Mouse (Mus musculus) monocyte, adult 2 months (primary cell): ENCODE results near the gene Cdh4.

Experiments
- DNase-seq, 2 experiments: peaks; one replicate each; pipeline ENCODE4 v3.0.0; 2022; ENCODE audit warnings: low spot score in 2 of 2, low read depth in 1 of 2

Cdh4 gene

DNA sequence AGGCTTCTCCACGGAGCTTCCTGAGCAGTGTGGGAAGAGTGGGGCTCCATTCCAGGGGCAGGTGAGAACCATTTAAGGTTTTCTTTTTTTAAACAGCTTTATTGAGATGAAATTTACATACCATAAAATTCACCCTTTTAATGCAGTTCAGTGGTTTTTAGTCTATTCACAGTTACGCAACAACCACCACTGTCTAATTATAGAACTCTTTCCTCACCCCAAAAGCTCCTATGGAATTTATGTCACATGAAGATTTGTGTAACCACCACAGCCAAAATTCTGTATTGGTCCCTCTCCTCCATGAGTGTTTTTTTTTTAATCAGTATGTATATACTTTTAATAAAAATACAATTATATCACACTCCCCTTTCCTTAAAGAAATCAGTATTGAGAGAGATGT is 144.8 kb downstream of the Cdh4 start:
- no peak for DNase-seq

DNA sequence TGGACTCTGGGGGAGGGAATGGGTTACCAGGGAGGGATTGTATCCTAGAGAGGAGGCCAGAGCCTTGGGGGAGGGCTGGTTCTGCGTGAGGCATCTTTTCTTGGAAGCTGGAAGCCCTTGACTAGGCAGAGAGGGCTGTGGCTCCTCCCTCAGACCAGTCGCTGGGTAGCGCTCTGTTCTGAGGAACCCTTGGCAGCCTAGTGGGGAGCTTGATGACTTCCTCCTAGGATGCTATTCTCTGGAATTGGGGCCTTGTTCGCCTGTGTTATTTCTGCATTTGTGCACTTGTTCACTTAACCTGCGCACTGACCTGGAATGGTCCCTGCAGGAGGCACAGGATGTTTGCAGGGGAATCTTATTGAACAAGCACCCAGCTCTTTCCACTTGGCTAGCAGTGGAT is 149.4 kb downstream of the Cdh4 start:
- no peak for DNase-seq

DNA sequence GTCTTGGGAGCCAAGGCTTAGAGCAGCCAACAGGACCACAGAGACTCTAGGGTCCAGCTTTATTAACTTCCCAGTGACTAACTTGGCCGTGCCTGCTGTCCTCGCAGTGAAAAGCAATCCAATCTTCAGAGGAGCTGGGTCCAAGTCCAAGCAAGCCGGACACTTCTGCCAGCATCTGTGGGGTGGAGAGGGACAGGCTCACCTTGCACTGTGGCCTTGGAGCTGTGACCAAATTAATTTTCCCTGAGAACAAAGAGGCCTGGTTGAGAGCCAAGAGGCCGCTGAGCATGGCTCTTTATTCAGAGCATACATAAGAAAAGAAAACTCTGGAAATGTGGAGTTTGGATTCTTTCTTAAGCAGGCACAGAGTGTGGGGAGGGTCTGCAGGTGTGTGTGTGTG is 152.8 kb downstream of the Cdh4 start:
- DNase-seq = no peak

DNA sequence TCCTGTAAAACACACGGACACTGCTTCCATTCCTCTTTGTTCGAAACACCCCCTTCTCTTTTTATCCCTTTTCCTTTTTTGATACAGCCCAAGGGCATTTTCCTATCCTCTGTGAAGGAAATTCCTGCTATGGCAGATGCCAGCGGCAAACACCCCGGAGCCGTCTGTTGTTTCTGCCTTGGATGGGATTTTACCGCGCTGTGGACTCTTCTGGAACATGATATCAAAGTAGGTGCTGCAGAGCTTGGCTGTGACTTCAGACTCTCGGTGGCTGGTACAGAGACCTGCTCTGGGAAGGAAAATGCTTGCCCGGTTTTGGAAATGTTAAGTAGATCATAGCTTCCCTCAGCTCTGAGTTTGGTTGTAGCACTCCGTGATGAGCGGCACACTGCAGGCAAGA is 156.7 kb downstream of the Cdh4 start:
- DNase-seq = no peak

DNA sequence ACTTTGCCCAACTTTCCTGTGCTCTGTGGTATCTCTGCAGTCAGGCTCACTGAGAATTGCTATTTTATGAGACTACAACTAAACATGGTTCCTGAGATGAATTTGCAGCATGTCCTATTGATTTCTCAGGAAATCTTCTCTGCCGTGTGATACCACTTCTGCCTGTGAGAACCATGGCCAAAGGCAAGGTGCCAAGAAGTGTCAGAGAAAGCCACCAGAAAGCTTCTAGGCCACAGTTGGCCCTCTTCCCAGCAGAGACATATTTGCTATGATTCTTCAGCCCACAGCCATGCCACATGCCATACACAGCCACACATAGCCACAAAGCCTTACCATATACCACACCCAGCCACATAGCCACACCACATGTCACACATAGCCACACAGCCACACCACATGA is 157.7 kb downstream of the Cdh4 start:
- DNase-seq = no peak

GRCm38 (mm10) chr2:179600347-179600746 is 158.1 kb downstream of the Cdh4 start:
- no peak for DNase-seq

- DNase-seq = no peak
Observed at GRCm38 (mm10) chr2:179601167-179601566, 158.9 kb downstream of the Cdh4 start.

DNA sequence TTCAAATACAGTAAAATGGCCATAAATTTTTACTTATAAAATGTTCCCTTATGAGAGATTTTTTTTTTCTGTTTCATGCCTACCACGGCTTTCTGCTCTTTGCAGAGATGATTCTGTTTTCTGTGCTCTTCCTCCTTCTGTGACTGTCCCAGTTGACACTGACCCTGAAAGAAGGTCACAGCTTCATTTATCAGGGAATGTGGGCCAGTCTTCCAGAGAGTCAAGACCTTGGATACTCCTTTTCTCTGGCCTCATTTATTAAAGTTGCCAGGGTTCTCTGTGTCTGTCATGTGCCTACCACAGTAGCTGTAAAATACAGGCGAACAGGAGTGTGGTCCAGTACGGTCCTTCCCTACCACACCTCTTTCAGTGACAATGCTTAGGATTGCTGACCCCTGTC is 162.5 kb downstream of the Cdh4 start:
- DNase-seq = no peak

- no peak for DNase-seq
Observed at GRCm38 (mm10) chr2:179605255-179605654, 163.0 kb downstream of the Cdh4 start.

GRCm38 (mm10) chr2:179606341-179606740 is 164.1 kb downstream of the Cdh4 start:
- DNase-seq = no peak

DNA sequence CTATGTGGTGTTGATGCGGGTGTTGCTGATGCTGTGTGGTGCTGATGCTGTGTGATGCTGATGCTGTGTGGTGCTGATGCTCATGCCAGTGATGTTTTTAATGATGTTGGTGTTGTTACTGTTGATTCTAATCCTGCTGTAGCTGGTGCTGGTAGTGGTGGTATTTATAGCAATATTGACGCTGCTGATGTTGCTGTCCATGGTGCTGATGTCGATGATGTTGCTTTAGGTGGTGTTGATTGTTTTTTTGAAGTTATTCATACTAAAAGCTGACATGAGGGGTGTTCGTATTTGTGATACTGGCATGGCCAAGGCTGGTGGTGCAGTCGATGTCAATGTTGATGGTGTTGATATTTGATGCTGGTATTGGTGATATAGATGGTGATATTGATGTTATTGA is 173.7 kb downstream of the Cdh4 start:
- no peak for DNase-seq

DNA sequence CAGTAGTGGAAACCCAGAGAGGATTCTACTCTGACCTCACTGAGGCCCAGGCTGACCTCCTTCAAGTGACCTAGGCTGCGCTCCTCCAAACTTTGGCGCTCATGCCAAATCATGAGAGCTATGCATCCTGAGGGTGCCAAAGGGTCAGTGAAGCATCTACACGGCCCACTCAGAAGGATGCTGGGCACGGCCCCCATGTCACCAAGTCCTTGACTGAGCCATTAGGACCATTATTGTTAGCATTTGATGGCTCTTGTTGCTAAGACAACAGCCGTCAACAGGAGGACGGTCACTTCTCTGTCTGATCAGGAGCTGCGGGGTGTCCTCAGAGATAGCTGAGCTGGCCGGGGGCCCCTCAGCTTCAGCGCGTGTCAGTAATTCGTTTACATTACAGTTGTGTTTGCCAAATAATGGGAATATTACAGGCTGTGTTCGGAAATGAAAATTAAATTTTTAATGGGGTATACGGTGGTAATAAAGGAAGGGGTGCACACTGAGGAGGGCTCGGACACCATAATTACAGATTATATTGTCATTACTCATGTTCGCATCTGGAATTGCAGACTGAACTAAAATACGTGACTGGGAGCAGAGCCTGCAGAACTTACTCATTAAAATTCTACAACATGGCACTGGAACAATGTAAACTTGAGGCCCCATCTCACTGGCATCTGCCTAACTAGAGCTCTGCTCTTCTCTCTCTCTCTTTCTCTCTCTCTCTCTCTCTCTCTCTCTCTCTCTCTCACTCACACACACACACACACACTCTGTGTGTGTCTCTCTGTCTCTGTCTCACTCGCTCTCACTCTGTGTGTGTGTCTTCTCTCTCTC is 181.6 kb downstream of the Cdh4 start:
- DNase-seq = no peak

DNA sequence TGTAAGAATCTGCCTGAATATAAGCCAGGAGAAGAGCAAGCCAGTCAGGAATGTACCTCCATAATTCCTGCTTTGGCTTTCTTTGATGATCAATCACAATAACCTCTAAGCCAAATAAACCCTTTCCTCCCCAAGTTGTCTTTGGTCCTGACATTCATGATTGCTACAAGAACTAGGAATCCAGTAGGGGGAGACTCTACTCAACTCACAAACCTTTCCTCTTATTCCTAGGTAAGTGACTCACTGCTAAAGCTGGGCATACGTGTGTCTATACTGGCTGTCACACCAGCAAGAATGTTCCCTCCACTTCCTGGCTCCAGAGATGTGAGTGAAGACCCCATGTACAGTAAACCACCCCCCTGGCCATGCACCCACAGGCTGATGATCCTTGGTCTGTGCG is 185.3 kb downstream of the Cdh4 start:
- DNase-seq = no peak

- DNase-seq = no peak
Observed at GRCm38 (mm10) chr2:179630720-179631119, 188.5 kb downstream of the Cdh4 start.

DNA sequence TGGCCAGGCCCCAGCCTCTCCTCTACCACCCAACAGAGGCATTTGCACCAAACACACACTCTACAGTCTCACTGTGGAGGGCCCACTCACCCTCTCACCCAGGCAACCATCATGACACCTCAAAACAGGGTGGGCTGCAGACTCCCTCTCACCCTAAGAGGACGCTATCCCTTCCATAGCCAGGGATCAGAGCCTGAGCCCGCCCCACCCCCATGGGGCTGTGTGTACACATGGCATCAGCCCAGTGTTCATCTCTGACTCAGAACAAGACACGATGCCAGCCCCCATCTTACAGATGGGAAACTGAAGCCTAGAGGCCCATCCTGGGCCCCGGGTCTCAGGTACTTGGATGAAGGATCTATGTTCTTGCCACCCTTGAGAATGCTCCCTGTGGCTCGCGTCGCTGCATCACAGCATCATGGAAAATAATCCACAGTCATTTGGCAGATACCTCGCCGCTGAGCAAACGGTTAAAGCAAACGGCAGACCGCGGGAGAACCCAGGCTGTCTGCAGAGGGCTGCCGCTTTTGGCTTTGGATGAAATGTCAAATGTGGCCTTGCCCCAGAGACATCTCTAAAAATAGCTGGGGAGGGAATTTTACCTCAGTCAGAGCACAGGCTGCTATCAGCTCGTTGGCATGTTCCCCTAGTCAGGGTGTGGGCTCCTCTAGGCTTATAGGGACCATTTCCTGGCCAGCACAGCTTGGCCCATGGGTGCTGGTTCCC is 198.5 kb downstream of the Cdh4 start:
- no peak for DNase-seq

GRCm38 (mm10) chr2:179648573-179649263 is 206.5 kb downstream of the Cdh4 start:
- DNase-seq = no peak

DNA sequence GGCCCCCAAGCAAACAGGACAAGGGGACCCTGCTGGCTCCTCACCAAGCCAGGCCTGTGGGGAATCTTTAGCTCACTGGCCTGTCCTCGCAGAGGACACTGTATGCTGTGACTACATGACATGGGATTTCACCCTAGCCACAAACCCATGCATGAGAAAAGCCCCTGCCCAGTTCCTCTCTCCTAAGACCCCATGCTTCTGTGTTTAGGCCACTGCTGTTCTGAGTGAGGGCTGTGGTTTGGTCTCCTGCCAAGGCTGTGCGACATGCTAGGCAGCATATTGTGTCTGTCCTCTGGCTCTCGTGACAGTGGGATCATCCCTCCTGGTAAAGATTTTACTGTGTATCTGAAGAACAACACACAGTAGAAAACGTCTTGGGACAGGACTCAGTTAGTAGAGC is 207.1 kb downstream of the Cdh4 start:
- DNase-seq = no peak

- DNase-seq = no peak
Observed at GRCm38 (mm10) chr2:179650168-179650567, 207.9 kb downstream of the Cdh4 start.

- no peak for DNase-seq
Observed at GRCm38 (mm10) chr2:179655506-179655905, 213.3 kb downstream of the Cdh4 start.

- no peak for DNase-seq
Observed at GRCm38 (mm10) chr2:179659254-179659653, 217.0 kb downstream of the Cdh4 start.

GRCm38 (mm10) chr2:179661998-179662714 is 219.9 kb downstream of the Cdh4 start:
- DNase-seq = no peak
